Mouse (Mus musculus) 3134 (cell line): ENCODE results near the gene Pip5k1c.

Experiments used
- DNase-seq: peaks from one replicate; pipeline ENCODE4 v3.0.0-alpha.2; 2011; ENCODE audit warnings: low spot score; ENCODE audit not compliant: insufficient read length; ENCODE audit errors: extremely low read depth

Pip5k1c gene

DNA sequence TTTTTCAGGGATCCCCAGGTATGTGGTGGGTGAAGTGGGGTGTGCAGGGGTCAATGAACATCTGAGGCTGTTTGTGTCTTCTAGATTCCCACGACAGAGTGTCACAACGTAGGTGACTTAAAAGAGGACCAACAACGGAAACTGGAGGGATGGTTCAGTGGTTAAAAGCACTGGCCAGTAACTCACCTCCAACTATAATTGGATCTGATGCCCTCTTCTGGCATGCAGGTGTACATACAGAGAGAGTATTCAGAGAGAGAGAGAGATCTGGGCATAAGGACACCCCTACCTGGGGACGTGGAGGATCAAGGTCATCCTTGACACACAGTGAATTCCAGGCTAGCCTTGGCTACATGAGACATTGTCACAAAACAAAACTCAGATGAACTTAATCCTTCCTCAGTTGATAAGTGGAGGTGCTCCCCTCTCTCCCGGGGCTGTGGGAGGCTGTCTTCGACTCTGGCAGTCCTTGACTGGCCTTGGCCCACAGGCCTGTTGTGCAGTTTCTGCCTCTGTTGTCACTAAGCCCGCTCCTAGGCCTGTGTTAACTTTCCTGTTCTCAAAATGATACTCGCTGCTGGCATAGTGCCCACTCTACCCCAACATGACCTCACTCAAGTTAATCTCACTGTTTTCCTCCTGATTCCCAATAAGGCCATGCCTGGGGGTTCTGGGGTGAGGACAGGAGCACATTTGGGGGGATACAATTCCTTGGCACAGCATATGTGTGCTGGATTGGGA lies 51.8 kb downstream of the Pip5k1c start:
- DNase-seq = no peak

DNA sequence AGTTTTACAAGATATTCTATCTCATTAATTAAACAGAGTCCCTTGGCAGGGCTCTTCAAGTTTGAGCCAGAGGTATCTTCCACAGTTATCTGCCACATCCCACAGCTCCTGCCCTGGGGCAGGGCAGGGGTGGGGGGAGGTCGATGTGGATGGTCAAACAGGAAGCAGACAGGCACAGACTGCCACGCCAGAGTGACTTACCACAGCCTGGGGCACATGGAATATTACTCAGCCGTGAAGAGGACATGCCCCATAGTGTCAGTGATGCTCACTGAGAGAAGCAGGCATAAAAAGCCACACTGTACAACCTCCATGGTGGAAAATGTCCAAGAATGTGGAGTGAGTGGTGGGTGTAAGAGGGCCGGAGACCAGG lies 52.4 kb downstream of the Pip5k1c start:
- DNase-seq = no peak

DNA sequence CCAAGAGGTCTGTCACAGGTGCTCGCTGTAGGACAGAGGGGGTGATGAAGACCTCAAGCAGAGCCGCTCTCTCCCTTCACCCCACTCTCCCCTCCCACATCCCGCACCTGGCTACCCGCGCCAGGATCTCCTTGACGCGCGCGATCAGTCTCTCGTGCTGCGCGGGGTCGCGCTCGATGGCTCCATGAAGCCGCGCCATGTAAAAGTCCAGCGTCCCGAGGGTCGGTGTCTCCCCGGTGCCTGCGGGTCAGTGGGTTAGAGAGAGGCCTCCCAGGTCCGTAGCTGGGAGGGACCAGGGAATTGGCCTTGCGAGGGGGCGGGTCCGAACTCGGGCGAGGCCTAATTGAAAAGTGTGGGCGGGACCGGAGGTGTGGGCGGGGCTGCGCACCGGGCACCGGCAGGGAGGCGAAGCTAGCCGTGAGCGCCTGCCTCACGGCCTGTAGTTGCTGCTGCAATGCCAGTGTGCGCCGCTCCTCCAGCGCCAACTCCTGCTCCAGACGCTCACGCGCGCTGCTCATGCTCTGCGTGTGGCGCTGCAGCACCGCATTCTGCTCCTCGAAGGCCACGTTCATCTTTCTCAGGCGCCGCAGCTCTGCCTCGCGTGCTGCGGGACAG lies 53.8 kb downstream of the Pip5k1c start:
- DNase-seq = no peak

DNA sequence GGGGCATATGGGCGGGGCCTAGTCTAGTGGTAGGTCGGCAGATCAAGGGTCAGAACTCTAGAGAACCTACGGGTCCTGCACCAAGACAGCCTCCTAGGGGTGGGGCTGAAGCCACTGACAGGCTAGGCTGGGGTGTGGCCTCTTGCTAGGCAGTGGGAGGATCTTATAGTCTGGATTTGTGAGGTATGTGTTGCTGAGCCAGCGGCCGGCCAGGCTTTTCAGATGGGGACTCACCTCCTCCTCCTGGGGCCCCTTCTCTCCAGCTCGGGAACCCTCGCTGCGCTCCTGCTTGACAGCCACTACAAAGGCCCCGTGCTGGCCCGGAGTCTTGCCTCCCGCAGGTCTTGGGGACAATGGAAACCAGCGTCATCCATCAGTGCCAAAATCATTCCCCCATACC lies 56.4 kb downstream of the Pip5k1c start:
- peak; percentile 72 for DNase-seq

DNA sequence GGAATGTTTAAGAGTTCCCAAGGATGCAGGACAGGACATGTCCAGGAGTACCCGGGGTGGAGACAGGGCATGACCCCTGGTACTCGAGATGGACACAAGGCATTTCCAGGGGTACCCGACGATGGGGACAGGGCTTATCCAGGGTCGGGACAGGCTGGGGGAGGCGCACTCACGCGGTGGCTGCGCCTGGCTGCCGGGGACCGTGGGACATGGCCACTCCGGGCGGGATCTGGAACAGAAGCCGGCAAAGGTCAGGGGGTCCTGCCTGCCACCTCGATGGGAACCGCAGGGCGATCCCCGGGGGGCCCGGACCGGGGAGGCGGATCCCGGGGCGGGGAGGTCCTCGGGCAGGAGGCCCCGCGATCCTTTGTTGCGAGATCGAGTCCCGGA lies 57.2 kb downstream of the Pip5k1c start:
- no peak for DNase-seq

DNA sequence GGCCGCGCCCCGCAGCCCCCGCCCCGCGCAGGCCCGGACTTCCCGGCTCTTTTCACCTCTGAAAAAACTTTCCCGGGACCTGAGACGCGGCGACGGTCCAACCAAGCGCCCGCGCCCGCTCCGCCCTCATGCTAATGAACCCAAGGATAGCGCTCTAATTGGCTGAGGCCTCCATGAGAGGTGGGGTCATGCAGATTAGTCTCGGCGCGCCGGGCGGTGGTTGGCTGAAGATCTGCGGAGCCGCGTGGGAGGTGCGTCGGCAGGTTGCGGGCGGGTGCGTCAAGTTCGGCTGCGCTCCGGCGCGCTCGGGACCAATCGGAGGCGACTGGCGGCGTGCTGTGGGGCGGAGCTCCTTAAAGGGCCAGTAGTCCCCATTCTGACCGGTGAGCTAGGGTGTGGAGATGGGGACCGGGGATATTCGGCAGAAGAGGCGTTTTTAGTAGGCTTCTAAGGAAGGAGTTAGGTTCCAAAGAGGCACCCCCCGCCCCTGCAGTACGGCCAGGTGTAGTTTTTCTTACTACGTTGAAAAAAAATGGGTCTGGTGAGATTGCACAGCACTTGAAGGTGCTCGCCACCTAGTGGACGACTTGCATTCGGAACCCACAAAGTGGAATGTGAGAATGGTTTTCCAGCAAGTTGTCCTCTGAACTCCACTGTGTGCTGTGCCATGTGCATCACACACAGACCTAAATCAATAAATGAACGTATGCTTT lies 57.7 kb downstream of the Pip5k1c start, which contains the start of gene Hmg20b:
Gene Hmg20b, minus strand, starts transcription at position 130 of the 713 bp plus-strand sequence.
- DNase-seq = peak; percentile 100

DNA sequence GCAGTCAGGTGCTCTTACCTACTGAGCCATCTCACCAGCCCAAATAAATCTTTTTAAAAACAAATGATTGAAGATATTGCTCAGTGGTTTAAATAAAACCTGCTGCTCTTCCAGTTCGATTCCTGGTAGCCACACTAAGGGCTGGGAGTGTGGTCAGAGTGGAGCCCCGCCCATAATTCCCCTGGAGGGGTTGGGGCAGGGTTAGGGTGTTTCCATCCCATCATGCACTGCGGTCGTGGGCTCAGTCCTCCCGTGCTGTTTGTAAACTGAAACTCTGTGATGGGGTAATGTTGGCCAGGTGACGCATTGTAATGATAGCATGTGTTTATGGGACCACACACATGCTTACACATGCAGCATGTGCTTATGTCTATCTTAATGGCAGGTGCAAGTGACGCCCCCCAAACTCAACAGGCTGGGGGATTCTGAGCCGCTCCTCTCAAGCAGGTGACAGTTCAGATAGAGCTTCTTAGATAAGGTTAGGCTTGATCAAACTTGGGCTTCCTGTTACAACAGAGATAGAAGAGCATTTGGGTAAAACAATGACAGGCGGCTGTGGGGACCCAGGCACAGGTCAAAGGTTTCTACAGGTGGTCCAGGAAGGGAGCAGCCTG lies 59.0 kb downstream of the Pip5k1c start:
- no peak for DNase-seq

DNA sequence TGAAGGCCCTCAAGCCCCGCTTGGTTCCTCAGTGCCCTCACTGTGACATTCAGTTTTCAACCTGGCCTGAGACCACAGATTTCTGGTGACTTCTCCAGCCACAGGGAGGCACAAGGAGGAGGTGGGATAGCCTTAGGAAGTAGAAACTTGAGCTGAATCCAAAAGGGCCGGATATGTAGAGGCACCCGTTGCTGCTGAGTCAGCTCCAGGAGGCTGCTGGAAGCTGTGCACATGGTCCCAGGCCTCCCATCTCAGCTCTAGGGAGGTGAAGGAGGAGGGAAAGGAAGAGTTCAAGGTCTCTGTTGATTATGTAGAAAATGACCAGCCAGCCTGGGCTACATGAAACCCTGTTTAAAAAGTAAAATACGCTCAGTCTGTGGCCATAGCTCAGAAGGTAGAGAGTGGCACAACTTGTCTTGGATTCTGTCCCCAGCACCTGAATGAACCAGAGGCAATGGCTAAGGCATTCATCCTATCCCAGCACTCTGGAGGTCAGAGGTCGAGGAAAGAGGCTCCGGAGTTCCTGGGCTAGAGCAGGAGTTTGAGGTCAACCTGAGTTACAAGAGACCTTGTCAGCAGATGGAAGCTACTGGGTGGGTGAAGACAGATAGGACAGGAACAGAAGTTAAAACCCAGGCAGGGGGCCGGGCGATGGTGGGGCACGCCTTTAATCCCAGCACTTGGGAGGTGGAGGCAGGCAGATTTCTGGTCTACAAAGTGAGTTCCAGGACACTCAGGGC lies 62.1 kb downstream of the Pip5k1c start:
- DNase-seq = no peak

DNA sequence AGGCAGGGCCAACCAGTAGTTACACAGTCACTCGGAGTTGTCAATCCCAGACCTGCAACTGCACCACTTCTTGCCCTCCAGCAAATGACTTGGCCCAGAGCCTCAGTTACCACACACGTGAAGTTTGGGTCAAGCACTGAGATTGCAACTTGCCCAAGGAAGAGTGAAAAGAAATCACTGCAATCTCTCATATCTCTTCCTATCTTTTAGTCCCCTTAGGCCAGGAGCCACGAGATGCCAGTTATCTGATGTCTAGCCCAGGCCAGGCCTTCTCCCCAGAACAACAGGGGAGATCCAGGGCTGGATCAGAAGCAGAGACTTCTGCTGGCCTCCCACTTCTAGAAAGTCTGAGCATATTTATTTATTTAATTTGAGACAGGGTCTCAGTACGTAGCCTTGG lies 62.8 kb downstream of the Pip5k1c start:
- no peak for DNase-seq

DNA sequence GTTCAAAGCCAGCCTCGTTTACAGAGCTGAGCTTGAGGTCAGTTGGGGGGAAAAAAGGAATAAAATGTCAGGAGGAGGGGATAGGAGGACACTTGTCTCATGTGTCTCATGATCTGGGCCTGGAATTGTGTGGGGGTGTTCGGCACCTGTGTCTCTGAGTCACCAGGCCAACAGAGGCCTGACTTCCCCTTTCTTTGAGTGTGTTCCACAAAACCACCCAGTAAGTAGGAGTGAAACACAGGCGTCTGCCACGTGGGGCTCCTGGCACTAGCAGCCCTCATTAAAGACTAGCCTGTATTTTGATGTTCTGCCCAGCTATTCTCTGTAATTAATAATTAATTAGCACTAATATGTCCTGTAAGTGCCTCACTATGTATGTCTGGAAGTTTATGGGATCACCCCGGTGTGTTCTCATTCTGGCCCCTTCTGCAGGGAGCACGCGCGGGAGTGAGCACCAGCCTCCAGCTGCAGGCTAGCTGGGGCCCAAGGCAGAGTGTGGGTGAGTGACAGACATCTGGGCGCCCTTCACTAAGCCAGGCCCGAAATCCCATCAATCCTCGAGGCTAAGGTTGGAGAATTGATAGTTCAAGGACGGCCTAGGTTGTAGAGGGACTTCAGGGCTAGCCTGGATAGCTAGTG lies 63.7 kb downstream of the Pip5k1c start:
- DNase-seq = no peak

DNA sequence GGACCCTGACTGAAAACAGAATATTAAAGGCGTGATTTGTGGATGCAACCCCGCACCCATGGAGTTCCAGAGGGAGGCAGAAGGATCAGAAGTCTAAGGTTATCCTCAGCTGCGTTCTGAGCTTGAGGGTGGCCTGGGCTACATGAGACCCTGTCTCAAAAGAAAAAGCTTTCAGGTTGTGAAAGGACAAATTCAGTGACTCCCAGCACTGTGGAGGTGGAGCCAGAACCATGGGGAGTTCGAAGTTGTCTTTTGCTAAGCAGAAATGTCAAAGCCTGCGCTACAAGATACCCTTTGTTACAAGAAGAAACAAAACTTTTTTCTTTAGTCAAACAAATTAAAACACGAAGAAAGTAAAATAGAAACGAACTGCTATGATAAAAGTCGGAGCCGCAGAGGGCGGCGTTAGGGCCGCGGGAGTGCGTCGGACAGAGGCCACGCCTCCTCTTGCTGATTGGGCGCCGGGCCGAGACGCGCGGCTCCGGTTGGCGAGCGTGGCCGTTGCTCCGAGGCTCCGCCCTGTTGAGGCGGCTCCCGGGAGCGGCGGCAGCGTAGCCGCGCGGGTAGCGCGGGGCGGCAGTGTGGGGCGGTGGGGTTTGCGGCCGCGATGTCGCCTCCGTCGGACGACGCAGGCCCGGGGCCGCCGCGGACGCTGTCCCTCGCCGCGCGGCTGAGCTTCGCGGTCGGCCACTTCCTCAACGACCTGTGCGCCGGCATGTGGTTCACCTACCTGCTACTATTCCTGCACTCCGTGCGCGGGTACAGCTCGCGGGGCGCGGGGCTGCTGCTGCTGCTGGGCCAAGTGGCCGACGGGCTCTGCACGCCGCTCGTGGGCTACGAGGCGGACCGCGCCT lies 64.5 kb downstream of the Pip5k1c start, which contains the start of gene Mfsd12:
Gene Mfsd12, plus strand, starts transcription at position 501 of the 854 bp plus-strand sequence.
- peak; percentile 87 for DNase-seq

DNA sequence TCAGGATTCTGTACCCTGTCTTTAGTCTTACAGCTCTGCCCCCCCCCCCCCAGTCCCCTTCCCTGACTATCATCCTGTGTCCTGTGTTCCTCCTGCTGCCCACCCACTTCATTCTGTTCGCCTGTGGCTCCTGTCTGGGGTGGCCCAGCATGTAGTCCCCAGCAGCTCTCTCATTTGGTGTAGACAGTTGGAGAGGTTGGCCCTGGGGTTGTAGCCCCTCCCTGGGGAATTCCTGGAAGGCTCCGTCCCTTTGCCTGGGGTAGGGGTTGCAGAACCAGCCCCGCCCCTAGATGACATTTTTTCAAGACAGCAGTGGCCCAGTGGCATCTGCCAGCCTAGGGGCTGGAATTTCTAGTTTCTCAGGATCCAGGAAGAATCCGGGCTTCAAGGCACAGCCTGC lies 65.4 kb downstream of the Pip5k1c start:
- no peak for DNase-seq

DNA sequence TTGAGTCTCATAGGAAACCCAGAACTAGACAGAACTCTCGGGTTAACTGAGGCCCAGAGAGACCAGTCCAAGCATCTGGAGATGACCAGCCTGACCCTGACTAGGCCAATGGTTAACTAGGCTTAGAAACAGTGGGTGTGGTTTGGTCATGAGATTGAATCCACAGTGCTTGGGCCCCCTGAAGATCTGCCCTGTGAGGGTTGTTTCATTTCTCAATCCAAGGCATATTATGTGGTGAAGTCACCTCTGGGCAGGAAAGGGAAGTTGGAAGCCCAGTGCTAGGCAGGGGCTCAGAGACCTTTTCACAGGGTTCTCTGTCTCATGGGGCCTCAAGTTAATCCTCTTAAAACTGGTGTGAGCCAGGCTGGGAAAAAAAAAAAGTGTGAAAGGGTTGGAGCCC lies 66.1 kb downstream of the Pip5k1c start:
- no peak for DNase-seq

DNA sequence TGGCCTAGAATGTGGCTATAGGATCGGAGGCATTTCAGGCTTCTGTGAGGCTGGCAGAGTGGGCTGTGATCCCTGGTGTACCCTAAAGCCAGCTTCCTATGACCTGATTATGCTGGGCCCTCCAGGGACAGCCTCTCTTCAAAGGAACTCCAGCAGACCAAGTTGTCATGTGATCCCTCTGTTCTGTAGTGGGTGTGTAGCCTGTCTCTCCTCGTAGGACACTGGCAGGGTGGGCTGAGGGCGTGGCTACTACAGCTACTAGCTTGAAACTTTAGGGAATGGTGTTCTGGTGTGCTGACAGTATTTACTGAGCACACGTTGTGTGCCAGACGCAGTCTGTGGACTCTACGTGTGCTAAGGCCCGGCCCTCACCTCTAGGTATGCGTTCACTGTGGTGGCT lies 68.0 kb downstream of the Pip5k1c start:
- DNase-seq = no peak

DNA sequence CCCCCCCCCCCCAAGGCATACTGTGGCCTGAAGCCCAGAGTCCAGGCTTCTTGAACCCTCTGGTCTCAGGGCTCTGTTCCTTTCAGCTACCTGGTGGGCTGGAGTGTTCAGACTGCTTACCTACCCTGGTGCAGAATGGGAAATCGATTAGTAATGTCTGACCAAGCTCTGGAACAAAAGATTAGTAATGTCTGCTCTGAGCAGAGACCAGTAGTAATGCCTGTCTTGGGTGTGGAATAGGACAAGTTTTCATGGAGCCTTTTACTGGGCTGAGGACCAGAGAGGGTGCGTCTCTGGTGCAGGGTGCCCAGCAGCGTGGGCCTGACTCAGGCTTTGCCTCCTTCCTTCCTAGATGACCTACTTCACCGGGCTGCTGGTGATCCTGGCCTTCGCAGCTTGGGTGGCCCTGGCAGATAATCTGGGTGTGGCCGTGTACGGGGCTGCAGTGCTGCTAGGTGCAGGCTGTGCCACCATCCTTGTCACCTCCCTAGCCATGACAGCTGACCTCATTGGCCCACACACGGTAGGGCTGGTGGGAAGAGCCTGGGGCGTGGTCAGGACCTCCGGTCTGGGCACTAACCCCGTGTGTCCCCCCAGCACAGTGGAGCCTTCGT lies 69.7 kb downstream of the Pip5k1c start:
- DNase-seq = no peak

DNA sequence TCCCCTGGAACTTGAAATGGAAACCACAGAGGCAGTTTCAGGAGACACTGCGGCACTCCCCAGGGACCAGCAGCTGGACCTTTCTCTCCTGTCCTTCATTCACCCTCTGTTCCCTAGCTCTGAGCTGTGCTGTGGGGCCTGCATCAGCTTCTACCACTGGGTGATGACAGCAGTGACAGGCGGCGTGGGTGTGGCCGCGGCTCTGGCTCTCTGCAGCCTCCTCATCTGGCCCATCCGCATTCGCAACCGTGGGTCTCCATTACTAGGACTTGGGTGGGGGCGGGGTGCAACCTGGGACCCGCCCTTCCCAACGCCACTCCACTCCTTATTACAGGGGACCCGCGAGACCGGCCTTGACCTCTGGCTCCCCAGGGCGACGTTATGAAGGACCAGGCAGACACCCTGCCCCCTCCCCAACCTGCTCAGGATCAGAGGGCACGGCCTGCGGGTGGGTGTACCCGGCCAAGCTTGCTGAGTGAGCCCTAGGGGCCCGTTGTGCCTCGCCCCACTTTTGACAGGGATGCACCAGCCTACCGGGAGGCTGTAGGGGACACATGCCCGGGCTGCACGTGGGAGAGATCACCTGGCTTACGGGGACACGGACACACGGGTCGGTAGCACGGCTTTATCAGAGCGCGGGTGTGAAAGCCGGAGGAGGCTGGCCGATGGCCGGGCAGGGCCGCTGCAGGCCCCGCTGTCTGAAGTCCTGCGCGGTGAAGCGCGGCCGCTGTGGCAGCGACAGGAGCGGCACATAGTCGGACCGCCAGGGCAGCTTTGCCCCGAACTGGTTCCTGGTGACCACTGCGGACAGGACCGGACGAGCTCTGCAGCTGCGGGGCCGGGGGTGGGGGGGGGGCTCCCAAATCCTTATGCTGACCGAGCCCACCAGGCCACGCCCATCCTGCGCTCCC lies 70.9 kb downstream of the Pip5k1c start:
- DNase-seq = no peak

DNA sequence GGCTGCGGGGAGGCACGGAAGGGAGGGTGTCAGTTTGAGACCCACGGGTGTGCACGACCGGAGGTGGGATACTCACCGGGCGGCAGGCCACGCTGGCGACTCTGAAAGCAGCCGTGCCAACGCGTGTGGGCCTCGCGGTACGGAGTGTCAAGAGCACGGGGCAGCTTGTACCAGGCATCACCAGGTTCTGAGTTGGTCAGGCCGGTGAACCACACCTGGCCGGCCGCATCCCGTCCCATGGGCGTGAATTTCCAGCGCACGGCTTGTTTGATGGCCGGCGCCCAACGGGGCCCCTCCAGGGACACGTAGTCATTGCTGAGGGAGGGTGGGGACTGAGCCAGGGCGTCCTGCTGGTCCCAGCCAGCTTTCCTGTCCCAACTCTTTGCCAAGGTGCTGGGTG lies 71.9 kb downstream of the Pip5k1c start:
- peak; percentile 61 for DNase-seq

DNA sequence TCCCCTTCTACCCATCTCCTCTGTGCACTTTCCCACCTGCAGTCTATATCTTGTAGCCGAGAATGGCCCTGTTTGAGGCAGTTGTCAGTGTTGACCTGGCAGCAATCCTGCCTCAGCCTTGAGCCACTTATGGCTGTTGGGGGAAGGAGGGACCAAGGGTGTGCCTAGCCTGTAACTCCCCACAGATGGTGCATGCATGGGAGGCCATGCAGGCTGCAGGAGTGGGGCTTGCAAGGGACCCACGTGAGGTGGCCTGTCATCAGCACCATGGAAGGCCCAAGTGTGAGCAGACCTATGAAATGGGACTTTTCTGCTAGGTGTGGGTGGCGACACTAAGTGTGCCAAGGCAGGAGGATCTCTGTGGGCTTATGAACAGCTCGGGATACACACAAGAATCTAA lies 72.3 kb downstream of the Pip5k1c start:
- DNase-seq = no peak
